Mouse (Mus musculus) midbrain, postnatal 0 days (tissue): Measurements from ENCODE around the gene Rffl. TPM values are rescaled to one million over a fixed set of nuclear protein-coding genes. Genes with fewer than 3 reads are reported as not detected.

Source experiments
- ATAC-seq: fragments of 200-750 bp; cut with Nextera tagmentation; 2 replicates; pipeline ENCODE4 v1.8.0; 2017; ENCODE audit warnings: moderate number of reproducible peaks, mild to moderate bottlenecking, moderate TSS enrichment, moderate library complexity; ENCODE audit not compliant: low FRiP score
- DNase-seq: peaks from one replicate; pipeline ENCODE4 v3.0.0-alpha.2; 2015; ENCODE audit warnings: low spot score
- H3K27ac ChIP-seq: fragments of 300-500 bp; sonication (generic); 2 replicates; pipeline ENCODE4 v1.5.1; 2014; ENCODE audit warnings: low read depth, mild to moderate bottlenecking, low read length, mixed read lengths
- H3K27me3 ChIP-seq: fragments of 300-500 bp; sonication (generic); 2 replicates; pipeline ENCODE4 v1.6.1; 2014; ENCODE audit warnings: low read length, control low read depth, mixed read lengths; ENCODE audit not compliant: insufficient read depth
- H3K36me3 ChIP-seq: fragments of 300-500 bp; sonication (generic); 2 replicates; pipeline ENCODE4 v1.6.1; 2014; ENCODE audit warnings: low read length, control low read depth, mixed read lengths; ENCODE audit not compliant: insufficient read depth
- H3K4me1 ChIP-seq: fragments of 300-500 bp; sonication (generic); 2 replicates; pipeline ENCODE4 v1.6.1; 2014; ENCODE audit warnings: mild to moderate bottlenecking, control low read depth, antibody characterized with exemption, low read length, mixed read lengths; ENCODE audit not compliant: insufficient read depth
- H3K4me2 ChIP-seq: fragments of 300-500 bp; sonication (generic); 2 replicates; pipeline ENCODE4 v1.6.1; 2014; ENCODE audit warnings: low read depth, mild to moderate bottlenecking, low read length, mixed read lengths; ENCODE audit not compliant: poor library complexity, severe bottlenecking
- H3K4me3 ChIP-seq: fragments of 300-500 bp; sonication (generic); 2 replicates; pipeline ENCODE4 v1.5.1; 2014; ENCODE audit warnings: low read depth, mild to moderate bottlenecking, low read length, moderate library complexity
- H3K9ac ChIP-seq: fragments of 300-500 bp; sonication (generic); replicated peaks from 2 replicates; pipeline ENCODE4 v1.6.1; 2014; ENCODE audit warnings: mild to moderate bottlenecking, low read length, moderate library complexity, mixed read lengths; ENCODE audit not compliant: poor library complexity, severe bottlenecking
- H3K9me3 ChIP-seq: fragments of 300-500 bp; sonication (generic); 2 replicates; pipeline ENCODE4 v1.6.1; 2016; ENCODE audit warnings: low read length, control low read depth
- CTCF ChIP-seq: IDR thresholded peaks from 2 replicates; pipeline ENCODE4 v1.5.1; 2016; ENCODE audit warnings: antibody characterized with exemption, mild to moderate bottlenecking
- WGBS: fragments of 180-500 bp; shearing (Covaris S2); extraction: QIAGEN DNeasy Blood & Tissue Kit; methylation state at CpG from one replicate; pipeline ENCODE4 v1.1.7; 2014; 5-methylcytosine and 5-hydroxymethylcytosine counted together
- polyA plus RNA-seq: library from polyadenylated mRNA; unstranded; fragments of >200 nt; fragmentation: Nextera tagmentation; extraction: Ambion mirVana; gene quantifications from 2 replicates; pipeline ENCODE4 v1.2.1, GENCODE M21; 2015
- total RNA-seq: library from RNA; depleted of rRNA; stranded (reverse); fragments of >200 nt; gene quantifications from 2 replicates; pipeline ENCODE4 v1.2.3, GENCODE M21; 2014; rRNA removed

The Rffl gene
- total RNA-seq (2.0 and 7.8 TPM in 2 replicates), polyA plus RNA-seq (2.0 and 2.5 TPM in 2 replicates)

DNA sequence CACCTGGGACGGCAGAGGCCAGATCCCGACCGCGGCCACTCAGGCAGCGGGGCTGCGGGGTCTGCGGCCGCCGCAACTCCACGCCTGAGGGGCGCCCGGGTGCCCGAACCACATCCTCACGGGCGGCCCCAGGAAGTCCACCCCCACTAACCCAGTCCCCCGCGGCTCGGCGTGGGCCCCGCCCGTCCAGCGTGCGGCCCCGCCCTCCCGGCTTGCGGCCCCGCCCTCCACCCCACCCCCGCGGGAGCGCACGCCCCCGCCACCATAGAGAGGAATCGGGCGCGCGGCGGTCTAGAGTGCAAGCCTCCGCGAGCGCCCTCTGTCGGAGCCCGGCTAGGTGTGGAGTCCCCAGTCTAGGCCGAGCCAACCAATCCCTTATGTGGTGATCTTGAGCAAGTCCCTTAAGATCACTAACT lies at the start of gene Rffl:
Gene Rffl, minus strand, starts transcription at position 180 of the 416 bp plus-strand sequence.
- DNase-seq = peak; percentile 95
- TF ChIP-seq CTCF = peak; percentile 84
- H3K4me1 ChIP-seq = no peaks in the 10 kb centered on the region
- 2% methylated on average over 36 of the region's 43 CpGs for WGBS
- H3K4me3 ChIP-seq = peak within 1 kb of the TSS; percentile 73
- H3K36me3 ChIP-seq = no peaks in the 10 kb centered on the region
- H3K27me3 ChIP-seq = no peaks in the 10 kb centered on the region
- peak; percentile 96 for ATAC-seq
- H3K27ac ChIP-seq = no peak within 1 kb of the TSS
- H3K9ac ChIP-seq = peak within 1 kb of the TSS; percentile 67
- no peaks in the 10 kb centered on the region for H3K9me3 ChIP-seq
- peak within 1 kb of the TSS; percentile 85 for H3K4me2 ChIP-seq

DNA sequence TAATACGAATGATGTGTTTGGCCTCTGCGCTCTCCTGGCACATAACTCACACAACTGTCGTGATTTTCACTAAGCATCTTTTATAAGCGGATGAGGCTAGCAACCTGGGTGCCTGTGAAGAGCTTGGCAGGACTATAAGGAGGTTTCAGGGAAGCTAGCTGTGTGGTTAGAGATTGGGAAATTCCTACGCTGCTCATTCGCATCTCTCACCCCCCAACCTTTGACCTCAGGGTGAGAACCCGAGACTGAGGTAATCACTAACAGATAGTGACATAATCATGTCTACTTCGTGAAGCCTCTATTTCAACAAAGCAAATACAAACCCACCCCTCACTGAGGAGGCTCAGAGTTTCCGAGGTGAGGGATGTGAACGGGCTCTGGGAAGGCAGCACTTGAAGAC lies 49.8 kb upstream of the Rffl start:
- Histone ChIP-seq H3K9ac (no peak overlapping the region), H3K27ac (no peak overlapping the region), H3K4me1 (no peaks in the 10 kb centered on the region), H3K9me3 (no peaks in the 10 kb centered on the region), H3K4me3 (no peak overlapping the region), H3K27me3 (peaks cover 9% of the 10 kb centered on the region; the same call in 1 of the 2 replicates), H3K4me2 (no peak overlapping the region), H3K36me3 (no peaks in the 10 kb centered on the region)
- no peak for TF ChIP-seq CTCF
- 71% methylated on average over 10 of the region's 10 CpGs for WGBS
- DNase-seq = no peak
- ATAC-seq = no peak

GRCm38 (mm10) chr11:82914711-82915352 lies 43.8 kb upstream of the Rffl start:
- Histone ChIP-seq H3K36me3 (no peaks in the 10 kb centered on the region), H3K4me3 (no peak overlapping the region), H3K27ac (no peak overlapping the region), H3K9me3 (no peaks in the 10 kb centered on the region), H3K4me2 (peak overlapping the region; percentile 36), H3K27me3 (0 out of 2 replicates have a peak, but pooled peaks cover 5% of the 10 kb centered on the region), H3K4me1 (no peaks in the 10 kb centered on the region), H3K9ac (no peak overlapping the region)
- peak; percentile 100 for TF ChIP-seq CTCF
- WGBS = 8% methylated on average over 16 of the region's 16 CpGs
- peak; percentile 81 for DNase-seq
- ATAC-seq = 0 out of 2 replicates have a peak, but pooled peaks have one; percentile 52

DNA sequence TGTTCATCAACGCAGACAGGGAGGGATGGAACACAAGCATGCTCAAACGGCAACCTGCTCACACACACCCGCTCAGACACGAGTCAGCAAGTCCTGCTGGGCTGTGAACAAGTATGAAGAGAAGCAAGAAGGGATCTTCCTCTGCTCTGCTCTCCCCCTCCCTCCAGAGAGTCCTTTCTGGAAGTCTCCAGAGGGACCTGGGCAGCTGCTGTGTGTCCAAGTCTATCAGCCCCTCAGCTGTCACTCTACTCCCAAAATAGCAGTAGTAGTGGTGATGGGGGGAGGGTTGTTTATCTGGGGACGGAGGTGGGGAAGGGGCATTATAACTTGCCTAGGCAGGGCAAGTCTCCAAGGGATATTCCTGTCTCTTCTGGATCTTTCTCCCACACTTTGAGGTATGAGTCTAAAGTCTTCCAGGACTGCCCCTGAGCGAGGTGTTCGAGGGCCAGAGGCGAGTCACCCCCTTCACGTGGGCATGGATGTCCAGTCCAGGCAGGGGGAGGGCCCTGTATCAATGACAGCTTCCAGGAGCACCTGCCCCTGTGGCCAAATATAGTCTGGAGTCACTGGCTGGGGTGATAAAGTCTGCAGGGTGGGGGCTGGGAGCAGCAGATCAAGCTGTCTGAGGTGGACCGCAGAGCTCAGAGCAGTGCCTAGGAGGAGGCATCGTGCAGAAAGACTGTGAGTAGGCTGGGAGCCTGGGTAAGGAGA lies 39.8 kb upstream of the Rffl start:
- Histone ChIP-seq H3K36me3 (peaks cover 5% of the 10 kb centered on the region), H3K27ac (no peak overlapping the region), H3K4me2 (no peak overlapping the region), H3K27me3 (0 out of 2 replicates have a peak, but pooled peaks cover 5% of the 10 kb centered on the region), H3K9me3 (no peaks in the 10 kb centered on the region), H3K4me1 (0 out of 2 replicates have a peak, but pooled peaks cover 6% of the 10 kb centered on the region), H3K4me3 (no peak overlapping the region), H3K9ac (no peak overlapping the region)
- DNase-seq (no peak), ATAC-seq (no peak)
- 80% methylated on average over 11 of the region's 11 CpGs for WGBS
- no peak for TF ChIP-seq CTCF

DNA sequence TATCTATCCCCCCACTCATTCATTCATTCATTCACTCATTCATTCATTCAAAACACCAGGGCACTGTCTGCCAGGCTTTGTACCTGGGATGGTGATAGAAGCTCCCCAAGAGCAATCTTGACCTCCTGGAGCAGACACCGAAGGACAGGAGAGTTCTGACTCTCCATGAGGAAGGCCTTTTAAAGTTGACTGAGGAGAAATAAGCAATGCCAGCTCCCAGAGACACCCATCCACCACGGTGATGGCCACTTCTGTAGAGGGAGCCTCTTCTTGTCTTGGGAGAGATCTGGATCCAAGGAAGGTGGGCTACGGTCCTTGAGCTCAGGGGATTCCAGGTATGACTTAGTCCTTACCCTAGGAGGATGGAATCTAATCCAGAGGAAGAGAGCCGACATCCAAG lies 39.2 kb upstream of the Rffl start, which contains the start of gene Unc45b:
Gene Unc45b, plus strand, starts transcription at position 301 of the 400 bp plus-strand sequence.
- DNase-seq (no peak), ATAC-seq (no peak)
- Histone ChIP-seq H3K9ac (no peak within 1 kb of the TSS), H3K27ac (no peak within 1 kb of the TSS), H3K9me3 (no peaks in the 10 kb centered on the region), H3K4me2 (no peak within 1 kb of the TSS), H3K4me1 (0 out of 2 replicates have a peak, but pooled peaks cover 6% of the 10 kb centered on the region), H3K36me3 (peaks cover 9% of the 10 kb centered on the region), H3K27me3 (0 out of 2 replicates have a peak, but pooled peaks cover 5% of the 10 kb centered on the region), H3K4me3 (no peak within 1 kb of the TSS)
- 89% methylated on average over 4 of the region's 4 CpGs for WGBS
- TF ChIP-seq CTCF = no peak
